Mouse (Mus musculus): ENCODE data around the gene Prelp.

DNA sequence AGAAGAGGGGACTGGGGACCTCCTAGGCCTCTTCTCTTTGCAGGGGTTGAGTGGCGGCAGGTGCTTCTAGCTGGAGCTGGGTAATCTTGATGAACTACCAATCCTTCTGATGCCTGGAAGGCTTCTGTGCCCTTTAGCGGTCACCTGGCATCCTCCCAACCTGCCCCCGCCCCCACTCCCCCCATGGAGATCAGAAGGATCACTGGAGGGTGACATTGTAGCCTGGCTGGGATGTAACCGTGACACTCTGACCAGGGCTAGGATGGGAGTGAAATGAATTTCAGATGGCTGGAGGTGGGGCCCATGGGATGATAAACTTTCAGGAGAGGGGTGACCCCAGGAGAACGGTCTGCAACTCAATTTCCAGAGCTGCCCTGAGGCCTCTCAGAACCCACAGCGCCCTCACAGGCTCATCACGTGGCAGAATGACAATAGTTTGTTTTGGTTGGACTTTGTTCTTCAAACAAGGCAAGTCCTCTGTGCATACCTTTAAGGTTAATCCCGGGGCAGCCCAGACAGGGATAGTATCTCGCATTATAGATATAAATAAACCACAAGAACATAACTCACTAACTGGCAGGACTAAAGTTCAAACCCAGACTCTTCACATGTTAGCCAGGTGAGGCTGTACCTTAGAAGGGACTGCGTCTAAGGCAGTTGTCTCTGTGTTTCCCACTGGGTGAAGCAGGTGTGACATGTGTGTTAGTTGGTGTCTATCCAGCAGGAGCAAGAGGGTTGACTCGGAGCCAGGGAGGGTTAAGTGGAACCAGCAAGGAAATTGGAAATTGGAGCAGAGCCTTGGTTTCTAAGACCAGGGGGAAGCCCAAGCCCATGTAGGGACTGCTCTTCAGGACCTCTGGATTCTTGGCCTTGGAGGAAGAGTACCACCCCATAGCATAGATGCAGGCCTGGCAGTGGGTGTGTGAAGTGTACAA is 38.7 kb downstream of the Prelp start:
- TF ChIP-seq E2F4 (IDR thresholded peaks at IDR 0.05; ENCODE audit: insufficient read depth) (no peak), SRF (IDR thresholded peaks at IDR 0.05; ENCODE audit: control insufficient read depth, insufficient read length, low read depth) (no peak), TCF3 (IDR thresholded peaks at IDR 0.05; ENCODE audit: insufficient read length, low read depth) (no peak), USF1 (IDR thresholded peaks at IDR 0.05; ENCODE audit: low read depth) (no peak), POLR2A (IDR thresholded peaks at IDR 0.05; ENCODE audit: insufficient read length, low read depth) (no peak), REST (IDR thresholded peaks at IDR 0.05; ENCODE audit: insufficient read depth, insufficient read length) (no peak), TCF12 (IDR thresholded peaks at IDR 0.05; ENCODE audit: insufficient read depth, poor library complexity, severe bottlenecking) (no peak), MYOG (IDR thresholded peaks at IDR 0.05; ENCODE audit: control insufficient read depth in 1 of 3, insufficient read depth in 1 of 3, insufficient read length in 2 of 3, low read depth in 2 of 3) (no peak)
